Mouse (Mus musculus) cerebellum, adult 2 months (tissue): ENCODE results near the gene Odf3b.

Experiments
- CTCF ChIP-seq: fragments of 200-500 bp; IDR thresholded peaks from 2 replicates; pipeline ENCODE4 v1.5.1; 2011; ENCODE audit warnings: low read depth, mild to moderate bottlenecking, control low read depth, low read length, moderate library complexity, borderline replicate concordance; ENCODE audit not compliant: insufficient read depth
- POLR2A ChIP-seq: fragments of 200-500 bp; IDR thresholded peaks from 2 replicates; pipeline ENCODE4 v1.6.1; 2011; ENCODE audit warnings: low read length, control low read depth, borderline replicate concordance; ENCODE audit not compliant: insufficient read depth

GRCm38 (mm10) chr15:89384617-89385016, 5.5 kb upstream of the Odf3b start, which contains the start of gene Klhdc7b:
- TF ChIP-seq POLR2A (no peak), CTCF (no peak)
